Mouse (Mus musculus) spleen, postnatal 10 days (tissue): ENCODE data around the gene Entpd4b.
"Not testable (repeated sequence)": the region's sequence is repeated elsewhere in the genome, so short reads cannot be mapped to it uniquely, and the experiment has no call there.

Source experiments
- DNase-seq, 2 experiments: peaks; one replicate each; pipeline ENCODE4 v3.0.0; 2021 to 2022; ENCODE audit warnings: low spot score in 2 of 2

The Entpd4b gene

GRCm38 (mm10) chr14:69555110-69555831 lies at the start of gene Entpd4b:
Gene Entpd4b, plus strand, starts transcription at chr14:69555424.
- not testable (repeated sequence) for DNase-seq

GRCm38 (mm10) chr14:69507000-69507399 lies 48.2 kb upstream of the Entpd4b start:
- not testable (repeated sequence) for DNase-seq

- not testable (repeated sequence) for DNase-seq
Observed at GRCm38 (mm10) chr14:69512449-69512848, 42.8 kb upstream of the Entpd4b start, which contains the start of gene Gm27179. Gene Gm27179, minus strand, starts transcription at chr14:69512549.

GRCm38 (mm10) chr14:69520810-69521209 lies 34.4 kb upstream of the Entpd4b start:
- not testable (repeated sequence) for DNase-seq

- not testable (repeated sequence) for DNase-seq
Observed at GRCm38 (mm10) chr14:69523001-69523400, 32.2 kb upstream of the Entpd4b start.

- not testable (repeated sequence) for DNase-seq
Observed at GRCm38 (mm10) chr14:69526202-69526601, 29.0 kb upstream of the Entpd4b start.

- not testable (repeated sequence) for DNase-seq
Observed at GRCm38 (mm10) chr14:69536539-69536938, 18.7 kb upstream of the Entpd4b start.

GRCm38 (mm10) chr14:69540113-69540512 lies 15.1 kb upstream of the Entpd4b start:
- not testable (repeated sequence) for DNase-seq

- DNase-seq, result not testable (repeated sequence)
Observed at GRCm38 (mm10) chr14:69542695-69543094, 12.5 kb upstream of the Entpd4b start.

GRCm38 (mm10) chr14:69544033-69544432 lies 11.2 kb upstream of the Entpd4b start:
- not testable (repeated sequence) for DNase-seq

- not testable (repeated sequence) for DNase-seq
Observed at GRCm38 (mm10) chr14:69545052-69545451, 10.2 kb upstream of the Entpd4b start.

GRCm38 (mm10) chr14:69547310-69547709 lies 7.9 kb upstream of the Entpd4b start:
- not testable (repeated sequence) for DNase-seq

- DNase-seq, result not testable (repeated sequence)
Observed at GRCm38 (mm10) chr14:69556820-69557219, 1.6 kb downstream of the Entpd4b start.

- DNase-seq, result not testable (repeated sequence)
Observed at GRCm38 (mm10) chr14:69557550-69557949, 2.3 kb downstream of the Entpd4b start.
